Mouse (Mus musculus): ENCODE data around the gene Tns1.

- TF ChIP-seq CTCF (IDR thresholded peaks at IDR 0.05; ENCODE audit: low read depth, low read length) (no peak), POLR2A (IDR thresholded peaks at IDR 0.05; ENCODE audit: extremely low read depth, insufficient read depth, low read length) (no peak)
Measured at GRCm38 (mm10) chr1:74001449-74001820, 122.8 kb downstream of the Tns1 start.

All from liver, adult 2 months (tissue).